Mouse (Mus musculus): Measurements from ENCODE around the gene Glp1r.

Glp1r gene

GRCm38 (mm10) chr17:30912536-30912935, 10.9 kb downstream of the Glp1r start:
- CTCF ChIA-PET = no interaction called here

GRCm38 (mm10) chr17:30914264-30914663, 12.6 kb downstream of the Glp1r start:
- CTCF ChIA-PET = no interaction called here

- CTCF ChIA-PET = no interaction called here
Measured at GRCm38 (mm10) chr17:30923566-30923965, 21.9 kb downstream of the Glp1r start.

- CTCF ChIA-PET = no interaction called here
Measured at GRCm38 (mm10) chr17:30930827-30931226, 29.2 kb downstream of the Glp1r start.

- CTCF ChIA-PET = no interaction called here
Measured at GRCm38 (mm10) chr17:30932836-30933235, 31.2 kb downstream of the Glp1r start.

- CTCF ChIA-PET = no interaction called here
Measured at GRCm38 (mm10) chr17:30935301-30935700, 33.7 kb downstream of the Glp1r start.

GRCm38 (mm10) chr17:30938554-30938953, 36.9 kb downstream of the Glp1r start:
- CTCF ChIA-PET = no interaction called here

- CTCF ChIA-PET = no interaction called here
Measured at GRCm38 (mm10) chr17:30948382-30948781, 46.8 kb downstream of the Glp1r start.

GRCm38 (mm10) chr17:30950780-30951179, 49.2 kb downstream of the Glp1r start:
- CTCF ChIA-PET = interaction anchor here (0.6 kb wide), 5 partner anchors 31 to 1870 kb away, joined by 3 to 5 read pairs (median 3); no protein-coding TSS in a partner anchor

GRCm38 (mm10) chr17:30951600-30951999, 50.0 kb downstream of the Glp1r start:
- CTCF ChIA-PET = no interaction called here

GRCm38 (mm10) chr17:30954340-30954739, 52.7 kb downstream of the Glp1r start, which contains the start of gene Umodl1:
Umodl1 (plus strand) TSS chr17:30954640.
- CTCF ChIA-PET = no interaction called here

- CTCF ChIA-PET = interaction anchor here (0.6 kb wide), 1 partner anchor 158 kb away, joined by 5 read pairs; no protein-coding TSS in a partner anchor
Measured at GRCm38 (mm10) chr17:30961936-30962592, 60.4 kb downstream of the Glp1r start.

- CTCF ChIA-PET = no interaction called here
Measured at GRCm38 (mm10) chr17:30962880-30963279, 61.3 kb downstream of the Glp1r start.

GRCm38 (mm10) chr17:30969983-30970382, 68.4 kb downstream of the Glp1r start:
- CTCF ChIA-PET = no interaction called here

- CTCF ChIA-PET = interaction anchor here (0.7 kb wide), 1 partner anchor 214 kb away, joined by 3 read pairs; no protein-coding TSS in a partner anchor
Measured at GRCm38 (mm10) chr17:30971877-30972276, 70.3 kb downstream of the Glp1r start.

GRCm38 (mm10) chr17:30973332-30973731, 71.7 kb downstream of the Glp1r start:
- CTCF ChIA-PET = no interaction called here

GRCm38 (mm10) chr17:30977290-30977689, 75.7 kb downstream of the Glp1r start:
- CTCF ChIA-PET = no interaction called here

- CTCF ChIA-PET = no interaction called here
Measured at GRCm38 (mm10) chr17:30978556-30978955, 76.9 kb downstream of the Glp1r start.

GRCm38 (mm10) chr17:30983521-30983920, 81.9 kb downstream of the Glp1r start:
- CTCF ChIA-PET = no interaction called here

- CTCF ChIA-PET = no interaction called here
Measured at GRCm38 (mm10) chr17:30990254-30990653, 88.6 kb downstream of the Glp1r start.

All from spleen, embryonic (tissue).